Mouse (Mus musculus) kidney, adult 11 months (tissue): ENCODE data around the gene Tmem40.

Experiments
- DNase-seq: peaks from one replicate; pipeline ENCODE4 v3.0.0; 2022

Tmem40 gene

GRCm38 (mm10) chr6:115697739-115698558 lies 64.3 kb downstream of the Tmem40 start:
- no peak for DNase-seq

- DNase-seq = no peak
Observed at GRCm38 (mm10) chr6:115696707-115697215, 65.4 kb downstream of the Tmem40 start.

- no peak for DNase-seq
Observed at GRCm38 (mm10) chr6:115695124-115695523, 67.1 kb downstream of the Tmem40 start.

- peak; percentile 29 for DNase-seq
Observed at GRCm38 (mm10) chr6:115694441-115694842, 67.8 kb downstream of the Tmem40 start.

- DNase-seq = no peak
Observed at GRCm38 (mm10) chr6:115692963-115693730, 69.1 kb downstream of the Tmem40 start.

- no peak for DNase-seq
Observed at GRCm38 (mm10) chr6:115692163-115692950, 69.9 kb downstream of the Tmem40 start.

GRCm38 (mm10) chr6:115690105-115690504 lies 72.1 kb downstream of the Tmem40 start:
- no peak for DNase-seq

GRCm38 (mm10) chr6:115688589-115688988 lies 73.6 kb downstream of the Tmem40 start:
- no peak for DNase-seq

- DNase-seq = no peak
Observed at GRCm38 (mm10) chr6:115687753-115688152, 74.5 kb downstream of the Tmem40 start.

- DNase-seq = no peak
Observed at GRCm38 (mm10) chr6:115684851-115685646, 77.2 kb downstream of the Tmem40 start.

GRCm38 (mm10) chr6:115684271-115684670 lies 77.9 kb downstream of the Tmem40 start:
- no peak for DNase-seq

GRCm38 (mm10) chr6:115681066-115681465 lies 81.1 kb downstream of the Tmem40 start:
- DNase-seq = no peak
